Mouse (Mus musculus): ENCODE measurements around the gene Kpna7.

GRCm38 (mm10) chr5:144940904-144941303, 142.9 kb downstream of the Kpna7 start:
- TF ChIP-seq CTCF (IDR thresholded peaks at IDR 0.05) (no peak), EP300 (IDR thresholded peaks at IDR 0.05) (no peak)

All from lung, postnatal 0 days (tissue).